Mouse (Mus musculus): ENCODE results near the gene Mob1a.
"Not testable (repeated sequence)": the region's sequence is repeated elsewhere in the genome, so short reads cannot be mapped to it uniquely, and the experiment has no call there.

Mob1a gene

GRCm38 (mm10) chr6:83327591-83328190, 1.9 kb downstream of the Mob1a start:
- intact Hi-C loops (cut with DNase I): no loop called here

GRCm38 (mm10) chr6:83341387-83341786, 15.6 kb downstream of the Mob1a start:
- intact Hi-C loops (cut with DNase I): no loop called here

- intact Hi-C loops (cut with DNase I): no loop called here
Observed at GRCm38 (mm10) chr6:83342957-83343356, 17.1 kb downstream of the Mob1a start.

DNA sequence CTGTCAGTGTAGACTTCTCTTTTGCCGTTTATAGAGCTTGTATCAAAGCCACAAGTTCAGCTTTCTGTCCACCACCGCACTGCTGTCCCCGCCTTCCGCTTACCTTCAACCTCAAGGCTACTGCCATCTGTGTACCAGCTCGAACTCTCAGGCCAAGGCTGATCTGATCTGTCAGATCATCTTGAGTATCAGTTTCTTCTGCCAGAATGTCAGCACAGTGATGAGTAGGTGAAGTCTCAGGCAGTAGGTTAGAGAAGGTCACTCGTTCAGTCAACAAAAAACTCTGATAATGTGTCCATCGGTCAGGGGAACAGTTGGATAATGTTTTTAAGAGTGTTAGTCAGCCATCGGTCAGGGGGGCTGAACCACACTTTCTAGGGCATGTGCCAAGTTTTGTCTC, 19.5 kb downstream of the Mob1a start:
- intact Hi-C loops (cut with DNase I): not testable (repeated sequence)

- intact Hi-C loops (cut with DNase I): no loop called here
Observed at GRCm38 (mm10) chr6:83347916-83348315, 22.1 kb downstream of the Mob1a start.

DNA sequence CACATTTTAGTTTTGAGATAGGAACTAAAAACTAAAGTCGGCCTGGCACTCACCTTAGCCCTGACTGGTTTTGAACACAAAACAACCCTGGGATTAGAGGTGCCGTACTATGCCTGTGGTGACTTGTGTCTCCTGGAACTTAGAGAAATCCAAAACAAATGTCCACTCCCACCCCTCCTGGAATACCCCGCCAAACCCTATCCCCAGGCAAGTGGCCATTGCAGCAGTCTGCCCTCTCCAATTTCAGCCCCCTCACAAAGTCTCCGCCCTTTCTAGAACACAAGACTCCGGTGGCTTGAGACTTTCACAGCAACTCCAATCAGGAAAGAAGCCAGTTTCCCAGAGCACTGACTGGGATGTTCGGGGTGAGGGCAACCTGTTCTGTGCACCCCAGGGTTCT, 23.1 kb downstream of the Mob1a start, which contains the start of gene Bola3:
TSS of gene Bola3 (plus strand) at position 275 of the 400 bp plus-strand sequence.
- intact Hi-C loops (cut with DNase I): no loop called here

- intact Hi-C loops (cut with DNase I): no loop called here
Observed at GRCm38 (mm10) chr6:83349274-83349958, 23.6 kb downstream of the Mob1a start.

GRCm38 (mm10) chr6:83350172-83350571, 24.4 kb downstream of the Mob1a start:
- intact Hi-C loops (cut with DNase I): loop anchor here (10.0 kb wide), 1 partner anchor 325 kb away; the partner anchor contains the start of gene Cd207

- intact Hi-C loops (cut with DNase I): loop anchor here (10.0 kb wide), 1 partner anchor 324 kb away; the partner anchor contains the start of gene Cd207
Observed at GRCm38 (mm10) chr6:83350851-83351405, 25.1 kb downstream of the Mob1a start.

DNA sequence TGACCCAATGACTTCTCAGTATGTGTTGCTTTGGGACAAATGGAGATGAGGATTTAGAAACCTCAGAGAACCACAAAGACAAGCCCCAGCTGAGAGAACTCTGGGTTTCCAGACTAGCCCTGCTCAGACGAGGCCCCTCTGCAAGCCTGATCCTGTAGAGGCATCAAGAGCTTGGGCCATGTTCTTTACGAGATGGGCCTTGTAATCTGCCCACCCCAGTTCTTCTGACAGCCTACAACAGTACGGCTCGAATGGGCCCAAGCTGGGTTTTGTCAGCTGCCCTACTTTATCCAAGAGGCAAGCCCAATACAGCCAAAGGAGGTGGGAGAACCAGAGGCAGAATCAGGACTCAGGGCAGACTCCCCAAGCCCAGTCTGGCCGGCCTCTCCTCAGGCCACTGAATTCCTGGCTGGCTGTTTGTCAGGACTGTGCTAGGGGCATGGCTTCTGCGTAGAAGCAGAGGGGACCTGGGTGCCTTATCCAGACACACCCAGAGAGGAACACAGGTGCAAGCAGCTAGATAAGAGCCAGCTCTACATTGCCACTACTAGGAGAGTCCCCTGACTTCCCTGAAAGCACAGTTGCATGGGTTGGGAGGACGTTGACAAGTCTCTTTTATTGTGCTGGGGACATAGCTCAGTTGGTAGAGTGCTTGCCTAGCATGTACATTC, 25.8 kb downstream of the Mob1a start:
- intact Hi-C loops (cut with DNase I): loop anchor here (10.0 kb wide), 1 partner anchor 323 kb away; the partner anchor contains the start of gene Cd207

DNA sequence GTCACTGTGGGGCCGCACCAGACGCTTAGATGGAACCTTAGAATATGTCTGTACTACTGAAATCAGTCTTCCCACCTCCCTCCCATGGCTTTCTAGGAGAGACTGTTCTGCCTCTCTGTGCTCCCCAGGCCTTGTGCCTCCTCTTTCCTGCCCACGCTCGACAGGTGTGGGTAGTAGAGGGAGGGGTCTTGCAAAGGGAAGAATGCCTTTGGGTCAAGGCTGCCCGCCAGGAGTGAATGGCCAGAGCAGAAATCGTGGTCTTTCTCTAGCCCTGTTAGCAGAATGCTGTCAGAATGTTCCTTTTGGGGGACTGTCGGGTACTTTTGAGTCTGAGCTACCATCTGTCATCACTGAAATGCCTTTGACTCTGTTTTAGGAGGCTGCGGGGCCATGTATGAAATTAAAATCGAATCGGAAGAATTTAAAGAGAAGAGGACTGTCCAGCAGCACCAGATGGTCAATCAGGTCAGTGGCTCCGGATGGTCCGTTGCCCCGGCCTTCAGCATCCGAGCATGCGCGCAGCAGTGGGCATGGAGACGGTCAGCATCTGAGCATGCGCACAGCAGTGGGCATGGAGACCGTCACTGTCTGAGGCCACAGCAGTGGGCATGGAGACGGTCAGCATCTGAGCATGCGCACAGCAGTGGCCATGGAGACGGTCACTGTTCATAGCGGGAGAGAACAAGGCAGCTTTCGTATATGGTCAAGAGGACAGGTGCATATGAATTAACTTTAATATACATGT, 27.0 kb downstream of the Mob1a start:
- intact Hi-C loops (cut with DNase I): loop anchor here (10.0 kb wide), 1 partner anchor 322 kb away; the partner anchor contains the start of gene Cd207

DNA sequence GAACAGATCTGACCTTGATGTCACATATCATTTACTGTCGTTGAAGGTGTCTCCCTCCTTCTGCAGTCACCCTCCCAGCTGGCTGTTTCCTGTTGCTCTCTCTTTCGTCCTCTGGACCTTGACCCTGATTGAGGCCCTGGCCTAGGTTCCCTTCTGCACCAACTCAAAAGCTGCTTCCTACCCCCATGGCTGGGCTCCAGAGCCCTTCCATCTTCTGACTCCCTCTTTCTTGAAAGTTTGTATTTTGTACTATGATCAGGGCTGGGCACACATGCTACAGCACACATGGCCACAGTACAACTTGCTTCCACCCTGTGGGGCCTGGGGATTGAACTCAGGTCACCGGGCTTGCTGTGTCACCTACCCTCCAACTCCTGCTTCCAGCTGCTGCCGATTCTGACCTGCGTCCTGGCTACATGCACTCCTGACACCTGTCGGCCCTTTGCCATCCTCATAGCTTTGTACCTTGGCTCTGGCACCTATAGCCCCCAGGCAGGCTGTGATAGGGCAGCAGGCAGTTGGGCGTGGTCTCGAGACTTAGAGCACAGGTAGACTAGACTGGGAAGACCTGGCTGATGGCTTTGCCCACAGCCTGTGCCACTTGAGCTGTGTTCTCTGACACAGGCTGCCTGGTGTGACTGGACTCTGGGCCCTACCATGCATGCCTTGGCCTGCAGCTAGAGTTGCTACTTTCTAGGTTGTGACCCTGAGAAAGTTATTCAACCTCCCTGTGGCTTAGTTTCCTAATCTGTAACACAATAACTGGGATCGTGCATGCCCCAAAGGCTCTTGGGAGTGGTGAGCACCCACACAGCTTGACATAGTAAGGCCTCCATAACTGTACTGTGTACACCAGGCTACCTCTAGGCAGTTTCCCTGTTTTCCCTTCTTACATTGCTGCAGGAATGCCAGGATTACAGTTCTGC, 29.3 kb downstream of the Mob1a start:
- intact Hi-C loops (cut with DNase I): loop anchor here (10.0 kb wide), 1 partner anchor 320 kb away; the partner anchor contains the start of gene Cd207

DNA sequence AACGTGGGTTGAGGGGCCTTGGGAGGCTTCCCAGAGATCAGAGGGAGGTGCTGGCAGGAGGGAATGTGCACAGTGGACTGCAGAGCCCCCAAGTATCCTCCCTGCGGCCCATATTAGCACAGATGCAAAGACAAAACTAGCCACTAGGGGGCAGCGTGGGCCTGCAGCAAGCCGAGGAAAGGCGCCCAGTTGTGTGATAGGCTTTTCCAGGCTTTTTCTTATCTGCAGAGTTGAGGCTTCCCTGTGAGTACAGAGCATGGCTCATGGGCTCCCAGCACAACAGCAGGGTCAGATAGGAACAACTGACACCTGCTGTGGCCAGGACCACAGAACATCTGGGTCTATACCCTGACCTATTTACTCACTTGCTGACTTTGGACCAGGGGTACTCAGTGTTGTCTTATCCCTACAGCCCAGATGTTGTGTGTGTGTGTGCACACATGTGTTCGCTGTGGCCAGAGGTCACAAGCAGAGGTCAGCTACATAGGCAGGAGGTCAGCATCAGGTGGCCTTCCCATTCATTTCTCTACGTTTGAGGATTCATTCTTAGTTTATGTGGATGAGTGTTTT, 30.8 kb downstream of the Mob1a start:
- intact Hi-C loops (cut with DNase I): loop anchor here (1.0 to 10.0 kb wide), 2 partner anchors 156 to 318 kb away; partner anchors contain the start of gene Cd207

GRCm38 (mm10) chr6:83357436-83357835, 31.6 kb downstream of the Mob1a start:
- intact Hi-C loops (cut with DNase I): loop anchor here (10.0 kb wide), 1 partner anchor 317 kb away; the partner anchor contains the start of gene Cd207

DNA sequence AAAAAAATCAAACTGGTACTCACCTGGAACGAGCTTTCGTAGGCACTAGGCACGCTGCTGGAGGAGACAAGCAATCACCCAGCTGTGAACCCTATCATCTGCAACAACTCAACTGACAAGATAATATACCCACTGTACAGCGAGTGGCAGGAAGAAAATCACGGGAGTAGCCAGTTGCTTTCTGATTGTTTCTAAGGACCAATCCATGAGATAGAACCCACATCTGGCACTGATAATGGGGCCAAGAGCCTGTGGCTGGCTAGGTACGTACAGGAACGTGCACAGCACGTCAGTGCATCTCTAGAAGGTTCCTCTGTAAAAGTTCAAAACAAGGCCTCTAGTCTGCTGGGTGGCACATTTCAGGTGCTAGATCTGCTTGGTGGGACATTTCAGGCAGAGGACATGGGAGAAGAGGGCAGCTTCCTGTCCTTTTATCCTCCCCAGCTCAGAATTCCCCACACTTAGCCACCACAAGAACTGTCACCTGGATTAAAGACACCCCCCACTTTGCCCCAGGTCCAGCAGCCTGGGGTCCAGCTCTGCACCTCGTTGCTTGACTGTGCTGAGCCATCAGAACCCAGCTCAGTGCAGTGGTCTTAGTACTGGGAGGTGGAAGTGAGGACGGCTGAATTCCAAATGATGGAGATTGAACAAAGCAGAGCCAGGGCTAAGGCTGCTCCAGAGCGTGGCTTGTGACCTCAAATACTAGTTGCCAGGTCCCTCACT, 35.9 kb downstream of the Mob1a start:
- intact Hi-C loops (cut with DNase I): no loop called here

DNA sequence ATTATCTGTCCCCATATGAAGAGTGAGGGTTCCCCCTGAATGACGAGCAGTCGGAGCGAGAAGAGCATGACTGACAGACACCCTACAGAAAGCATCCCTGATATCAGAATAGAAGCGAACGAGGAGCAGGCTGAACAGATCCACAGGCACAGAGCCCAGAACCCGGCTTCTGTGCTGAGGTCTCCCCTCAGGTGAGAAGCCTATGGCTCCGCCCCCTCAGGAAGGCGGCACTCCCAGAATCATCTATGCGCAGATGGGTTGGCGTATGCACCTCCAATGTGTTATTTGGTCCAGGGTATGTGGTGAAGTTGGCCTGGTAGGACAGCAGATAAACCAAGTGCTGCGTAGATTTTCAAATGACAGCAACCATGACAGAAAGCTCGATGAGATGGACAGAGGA, 37.3 kb downstream of the Mob1a start:
- intact Hi-C loops (cut with DNase I): no loop called here

DNA sequence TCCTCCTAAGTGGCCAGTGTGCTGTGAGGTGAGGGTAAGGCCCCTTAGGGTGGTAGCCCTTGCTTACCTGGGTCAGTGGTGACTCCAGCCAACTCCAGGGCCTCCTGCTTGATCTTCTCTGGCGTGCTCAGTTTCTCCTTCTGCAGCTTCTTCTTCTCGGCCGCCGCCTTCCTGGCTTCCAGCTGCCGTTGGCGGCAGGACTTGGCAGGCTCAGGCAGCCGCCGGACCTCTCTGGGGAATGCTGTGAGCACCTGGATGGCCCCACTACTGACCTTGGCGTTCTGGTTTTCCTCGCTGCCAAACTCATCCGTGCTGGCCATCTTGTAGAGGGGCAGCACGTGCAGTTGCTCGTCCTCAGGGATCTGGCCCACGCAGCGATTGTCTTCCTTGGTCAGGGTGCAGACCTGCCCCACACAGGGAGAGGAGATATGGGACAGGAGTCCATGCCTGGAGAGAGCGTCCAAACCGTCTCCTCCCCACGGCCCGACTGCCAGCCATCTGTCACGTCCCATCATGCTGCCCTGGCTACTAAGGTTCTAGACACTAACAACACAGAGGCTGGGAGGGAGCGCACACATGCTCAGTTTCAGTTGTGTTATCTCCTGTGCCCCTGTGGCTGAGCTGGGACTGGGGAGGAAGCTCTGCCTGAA, 44.6 kb downstream of the Mob1a start:
- intact Hi-C loops (cut with DNase I): no loop called here

GRCm38 (mm10) chr6:83371350-83371749, 45.5 kb downstream of the Mob1a start:
- intact Hi-C loops (cut with DNase I): no loop called here

Data from adrenal gland (tissue).